Mouse (Mus musculus) spleen, postnatal 36 days (tissue): Measurements from ENCODE around the gene Cchcr1.
"Not testable (repeated sequence)": the region's sequence is repeated elsewhere in the genome, so short reads cannot be mapped to it uniquely, and the experiment has no call there.

Experiments used
- DNase-seq, 2 experiments: peaks; one replicate each; pipeline ENCODE4 v3.0.0; 2022; ENCODE audit warnings: low spot score in 2 of 2, mixed read lengths in 1 of 2

Cchcr1 gene

GRCm38 (mm10) chr17:35516652-35517500, at the start of gene Cchcr1, which contains the start of gene Tcf19:
Gene Cchcr1 (plus strand): TSS chr17:35517100.
Gene Tcf19 (minus strand): TSS chr17:35516824.
- peak; percentile 93 to 95 for DNase-seq

DNA sequence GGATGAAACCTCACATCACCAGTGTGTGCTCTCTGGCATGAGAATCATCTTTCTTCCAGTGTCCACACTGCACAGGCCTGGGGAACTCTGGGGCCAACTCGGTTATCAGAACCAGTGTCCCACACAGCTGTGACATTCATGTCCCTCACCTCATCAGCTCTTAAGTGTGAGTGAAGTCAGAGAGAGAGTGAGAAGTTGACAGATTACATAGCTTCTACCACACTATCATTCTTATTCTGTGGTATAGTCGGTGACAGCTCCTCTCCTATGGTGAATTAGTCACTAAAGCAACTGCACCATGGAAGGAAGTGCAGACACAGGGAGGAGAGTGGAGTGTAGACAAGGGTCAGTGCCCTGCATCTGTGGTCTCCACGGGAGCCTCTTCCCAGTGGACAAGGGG, 48.0 kb upstream of the Cchcr1 start:
- DNase-seq = not testable (repeated sequence)

GRCm38 (mm10) chr17:35469842-35470751, 46.8 kb upstream of the Cchcr1 start, which contains the start of gene H2-Q10:
Gene H2-Q10 (plus strand): TSS chr17:35470089.
- no peak for DNase-seq

- DNase-seq = peak; percentile 20 to 34
Measured at GRCm38 (mm10) chr17:35484066-35484465, 32.8 kb upstream of the Cchcr1 start.

GRCm38 (mm10) chr17:35485702-35486101, 31.2 kb upstream of the Cchcr1 start:
- no peak for DNase-seq

DNA sequence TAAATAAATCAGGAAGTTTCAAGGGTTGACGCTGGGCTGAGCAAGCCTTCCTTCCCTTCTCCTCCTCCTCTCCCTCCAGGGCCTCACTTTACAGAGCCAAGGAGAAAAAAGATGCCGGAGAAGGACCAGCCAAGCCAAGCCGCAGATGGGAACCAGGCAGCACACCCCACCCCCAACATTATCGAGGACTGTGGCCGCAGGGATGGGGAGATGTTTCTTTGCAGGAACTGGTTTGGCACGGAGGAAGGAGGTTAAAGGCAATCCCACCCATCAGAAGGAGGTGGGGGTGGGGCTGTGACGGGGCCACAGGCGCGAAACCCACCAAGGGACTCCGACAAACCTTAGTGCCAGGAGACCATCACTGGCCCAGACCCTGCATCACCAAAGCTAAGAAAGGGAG, 30.2 kb upstream of the Cchcr1 start:
- no peak for DNase-seq

GRCm38 (mm10) chr17:35488041-35488440, 28.9 kb upstream of the Cchcr1 start:
- no peak for DNase-seq

DNA sequence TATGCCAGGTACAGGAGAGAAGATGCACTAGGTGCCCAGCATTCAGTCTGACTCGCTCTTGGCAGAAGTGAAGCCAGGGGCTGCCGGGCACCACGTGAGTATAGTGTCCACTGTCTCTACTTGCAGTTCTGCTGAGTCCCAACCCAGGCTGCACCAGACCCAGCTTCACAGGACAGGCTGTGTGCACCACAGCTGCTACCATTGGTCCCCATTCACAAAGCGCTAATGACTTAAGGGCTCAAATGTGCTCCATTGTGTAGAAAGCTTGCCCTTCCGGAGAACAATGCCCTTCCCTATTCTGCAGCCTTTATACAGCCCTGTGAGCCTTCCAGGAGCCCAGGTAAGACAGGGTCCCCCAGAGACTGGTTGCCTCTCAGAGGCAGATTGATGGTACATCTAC, 26.6 kb upstream of the Cchcr1 start:
- DNase-seq = no peak

DNA sequence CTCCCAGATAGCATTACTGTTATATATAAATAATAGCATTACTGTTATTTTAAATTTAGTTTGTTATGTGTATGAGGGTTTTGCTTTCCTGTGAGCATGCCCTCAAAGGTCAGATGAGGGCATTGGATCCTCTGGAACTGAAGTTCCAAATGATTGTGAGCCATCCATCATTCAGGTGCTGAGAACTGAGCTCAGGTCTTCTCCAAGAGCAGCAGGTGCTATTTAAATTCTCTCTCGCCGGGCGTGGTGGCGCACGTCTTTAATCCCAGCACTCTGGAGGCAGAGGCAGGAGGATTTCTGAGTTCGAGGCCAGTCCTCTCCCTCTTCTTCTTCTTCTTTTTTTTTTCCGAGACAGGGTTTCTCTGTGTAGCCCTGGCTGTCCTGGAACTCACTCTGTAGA, 19.8 kb upstream of the Cchcr1 start:
- no peak for DNase-seq

DNA sequence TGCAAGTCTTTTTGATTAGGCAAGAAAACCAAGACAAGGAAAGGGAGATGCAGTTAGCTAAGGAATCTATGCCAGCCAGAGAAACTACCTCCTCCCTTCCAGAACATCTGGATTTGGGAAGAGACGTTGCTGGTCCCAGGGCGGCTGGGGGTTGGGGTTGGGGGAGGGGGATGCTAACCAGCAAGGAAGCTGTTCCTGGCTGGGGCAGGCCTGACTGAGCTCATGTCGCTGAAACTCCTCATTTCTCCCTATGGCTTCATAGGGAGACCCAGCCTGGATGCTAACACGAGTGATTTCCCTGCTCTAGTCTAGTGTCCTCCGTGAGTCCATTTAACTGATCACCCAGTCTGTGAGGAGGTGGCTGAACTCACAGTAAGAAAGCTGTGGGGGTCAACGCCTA, 14.7 kb upstream of the Cchcr1 start:
- no peak for DNase-seq

DNA sequence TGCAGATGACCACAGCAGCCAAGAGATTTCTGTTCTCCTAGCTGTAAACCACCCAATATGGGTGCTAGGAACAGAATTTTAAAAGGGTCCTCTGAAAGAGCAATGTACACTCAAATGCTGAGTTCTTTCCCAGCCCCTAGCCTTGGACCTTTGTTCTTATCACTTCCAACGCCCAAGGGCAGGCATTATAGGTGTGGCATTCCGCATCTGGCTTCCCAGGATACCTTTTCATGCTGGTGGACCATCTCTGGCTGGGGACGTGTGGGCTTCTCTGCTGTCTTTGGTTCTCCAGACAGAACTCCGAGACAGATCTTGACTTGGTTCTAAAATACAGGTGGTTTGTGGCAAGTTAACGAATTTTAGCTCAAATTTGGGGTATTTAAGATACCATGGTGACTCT, 14.1 kb upstream of the Cchcr1 start:
- no peak for DNase-seq

DNA sequence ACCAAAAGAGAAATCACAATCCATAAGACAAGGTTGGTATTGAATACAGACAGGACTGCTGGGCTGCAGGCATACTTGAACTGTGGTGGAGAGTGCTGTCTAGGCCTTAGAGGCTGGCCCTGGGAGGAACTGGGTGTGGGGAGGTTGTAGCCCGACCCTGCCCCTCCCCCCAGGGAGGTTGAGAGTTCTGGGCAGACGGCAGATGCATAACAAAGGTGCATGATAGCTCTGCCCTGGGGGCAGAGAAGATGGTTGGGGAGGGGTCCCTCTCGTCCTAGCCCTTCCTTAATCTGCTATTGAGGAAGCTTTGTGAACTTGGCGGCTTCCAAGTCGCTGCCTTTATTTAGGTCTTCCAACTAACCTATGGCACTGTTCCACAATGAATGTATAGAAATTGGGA, 13.1 kb upstream of the Cchcr1 start:
- DNase-seq = no peak

DNA sequence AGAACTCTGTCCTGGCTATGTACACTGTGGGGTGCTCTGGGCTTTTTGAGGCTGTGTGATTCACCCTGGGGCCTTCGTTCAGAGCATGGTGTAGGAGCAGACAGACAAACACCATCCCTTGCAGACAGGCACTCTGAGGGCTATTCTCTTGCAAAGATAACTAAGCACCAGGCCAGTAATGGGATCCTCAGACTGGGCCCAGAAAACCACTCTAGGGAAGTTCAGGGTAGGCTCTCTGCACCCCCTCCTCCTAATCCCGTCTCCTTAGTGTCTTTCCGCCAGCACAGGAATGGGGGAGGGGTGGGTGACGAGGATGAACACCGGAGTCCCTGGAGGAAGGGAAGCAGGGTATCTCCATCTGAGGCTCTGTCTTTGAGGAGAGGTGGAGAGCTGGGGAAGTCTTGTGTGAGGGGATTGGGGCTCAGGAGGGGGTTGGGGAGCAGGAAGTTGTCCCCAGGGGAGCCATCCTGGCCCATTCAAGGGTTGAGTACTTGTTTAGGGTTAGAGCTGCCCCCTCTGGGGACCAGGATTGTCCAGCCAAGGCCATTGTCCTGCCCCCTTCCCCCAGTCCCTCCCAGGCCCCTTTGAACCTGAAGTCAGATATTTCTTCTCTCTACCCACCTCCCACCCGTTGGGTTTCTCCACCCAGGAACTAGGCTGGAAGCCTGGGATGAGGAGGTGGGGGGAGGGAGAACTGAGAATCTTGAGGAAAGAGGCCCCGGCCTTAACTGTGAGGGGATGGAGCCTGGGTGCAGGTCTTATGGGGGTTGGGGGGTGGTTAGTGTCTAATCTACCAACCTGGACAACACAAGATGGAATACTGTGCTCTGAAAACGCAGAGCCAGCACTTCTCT, 12.0 kb upstream of the Cchcr1 start:
- no peak for DNase-seq

GRCm38 (mm10) chr17:35505776-35506175, 11.1 kb upstream of the Cchcr1 start, which contains the start of gene Pou5f1:
Gene Pou5f1 (plus strand): TSS chr17:35506018.
- DNase-seq = no peak

GRCm38 (mm10) chr17:35506881-35507280, 10.0 kb upstream of the Cchcr1 start:
- no peak for DNase-seq

DNA sequence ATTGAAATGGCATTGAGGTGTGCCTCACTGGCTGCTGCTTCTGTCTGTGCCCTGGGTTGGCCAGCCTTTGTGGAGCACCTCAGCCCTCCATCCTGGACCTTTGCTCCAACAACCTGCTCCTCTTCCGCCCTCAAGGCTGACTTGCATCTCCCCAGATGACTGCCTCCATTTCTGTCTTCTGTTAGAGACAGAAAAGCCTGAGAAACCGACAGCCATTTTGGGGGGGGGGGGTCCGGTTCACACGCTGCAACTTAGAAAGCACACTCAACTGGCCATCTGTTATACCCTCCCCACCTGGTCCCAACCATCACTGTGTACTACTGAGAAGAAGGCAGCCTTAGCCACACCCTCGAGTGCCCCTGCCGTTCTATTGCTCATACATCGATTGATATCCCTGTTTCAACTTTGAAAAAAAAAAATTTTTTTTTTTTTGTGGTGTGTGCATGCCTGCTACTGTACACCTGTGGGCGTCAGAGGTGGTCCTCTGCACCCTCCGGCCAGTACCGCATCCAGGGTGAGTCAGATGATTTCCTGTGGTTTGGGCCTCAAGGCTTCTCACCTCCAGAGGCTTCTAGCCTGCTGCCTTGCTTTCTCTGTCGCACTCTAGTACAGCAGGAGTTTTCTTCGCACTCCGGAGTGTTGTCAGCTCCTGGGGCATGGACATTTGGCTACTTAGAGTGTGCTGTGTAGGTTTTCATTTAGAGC, 9.2 kb upstream of the Cchcr1 start:
- no peak for DNase-seq

GRCm38 (mm10) chr17:35508279-35508678, 8.6 kb upstream of the Cchcr1 start:
- not testable (repeated sequence) for DNase-seq

- peak; percentile 17 to 28 for DNase-seq
Measured at GRCm38 (mm10) chr17:35509284-35509683, 7.6 kb upstream of the Cchcr1 start.

GRCm38 (mm10) chr17:35512916-35513626, 3.8 kb upstream of the Cchcr1 start:
- no peak for DNase-seq

- peak; percentile 59 to 73 for DNase-seq
Measured at GRCm38 (mm10) chr17:35513886-35514285, 3.0 kb upstream of the Cchcr1 start.
